Mouse (Mus musculus) embryonic facial prominence, embryonic 11.5 days (tissue): ENCODE data around the gene Ddx19a. TPM values are rescaled to one million over a fixed set of nuclear protein-coding genes. Genes with fewer than 3 reads are reported as not detected.

ENCODE experiments used
- ATAC-seq: fragments of 200-750 bp; cut with Nextera tagmentation; replicated peaks from 2 replicates; pipeline ENCODE4 v1.8.0; 2017; ENCODE audit warnings: low read depth; ENCODE audit not compliant: insufficient number of reproducible peaks, low FRiP score, low TSS enrichment
- DNase-seq: peaks from one replicate; pipeline ENCODE4 v3.0.0-alpha.2; 2015; ENCODE audit warnings: low spot score
- H3K27ac ChIP-seq: fragments of 300-500 bp; sonication (generic); replicated peaks from 2 replicates; pipeline ENCODE4 v1.5.1; 2014; ENCODE audit warnings: mild to moderate bottlenecking, low read depth, low read length, control low read depth
- H3K27me3 ChIP-seq: fragments of 300-500 bp; sonication (generic); 2 replicates; pipeline ENCODE4 v1.6.1; 2014; ENCODE audit warnings: mild to moderate bottlenecking, low read length, moderate library complexity, mixed read lengths; ENCODE audit not compliant: control insufficient read depth, insufficient read depth
- H3K36me3 ChIP-seq: fragments of 300-500 bp; sonication (generic); replicated peaks from 2 replicates; pipeline ENCODE4 v1.6.1; 2014; ENCODE audit warnings: low read depth, mild to moderate bottlenecking, low read length, moderate library complexity, mixed read lengths; ENCODE audit not compliant: control insufficient read depth, insufficient read depth
- H3K4me1 ChIP-seq: fragments of 300-500 bp; sonication (generic); 2 replicates; pipeline ENCODE4 v1.6.1; 2014; ENCODE audit warnings: low read length, mixed read lengths; ENCODE audit not compliant: control insufficient read depth, insufficient read depth
- H3K4me2 ChIP-seq: fragments of 300-500 bp; sonication (generic); 2 replicates; pipeline ENCODE4 v1.6.1; 2014; ENCODE audit warnings: low read depth, mild to moderate bottlenecking, control low read depth, low read length, moderate library complexity
- H3K4me3 ChIP-seq: fragments of 300-500 bp; sonication (generic); 2 replicates; pipeline ENCODE4 v1.5.1; 2014; ENCODE audit warnings: low read depth, low read length, control low read depth
- H3K9ac ChIP-seq: fragments of 300-500 bp; sonication (generic); replicated peaks from 2 replicates; pipeline ENCODE4 v1.6.1; 2014; ENCODE audit warnings: mild to moderate bottlenecking, control low read depth, low read length
- H3K9me3 ChIP-seq: fragments of 300-500 bp; sonication (generic); replicated peaks from 2 replicates; pipeline ENCODE4 v1.6.1; 2016; ENCODE audit warnings: mild to moderate bottlenecking, low read length, inconsistent platforms, mixed read lengths; ENCODE audit not compliant: control insufficient read depth
- WGBS: fragments of 180-500 bp; shearing (Covaris S2); extraction: QIAGEN DNeasy Blood & Tissue Kit; methylation state at CpG from one replicate; pipeline ENCODE4 v1.1.7; 2014; 5-methylcytosine and 5-hydroxymethylcytosine counted together
- polyA plus RNA-seq: library from polyadenylated mRNA; unstranded; fragments of >200 nt; fragmentation: Nextera tagmentation; extraction: Ambion mirVana; gene quantifications from 2 replicates; pipeline ENCODE4 v1.2.1, GENCODE M21; 2014

The Ddx19a gene
- 30.9 and 32.6 TPM in 2 replicates for polyA plus RNA-seq

GRCm38 (mm10) chr8:110997547-110998531, at the start of gene Ddx19a:
TSS of gene Ddx19a (minus strand) at chr8:110997800.
- Histone ChIP-seq H3K9ac (peak within 1 kb of the TSS; percentile 75), H3K27me3 (no peaks in the 10 kb centered on the region), H3K4me2 (peak within 1 kb of the TSS; percentile 64), H3K27ac (peak within 1 kb of the TSS; percentile 48; the same call in 1 of the 2 replicates), H3K36me3 (no peaks in the 10 kb centered on the region), H3K9me3 (no peaks in the 10 kb centered on the region), H3K4me1 (no peaks in the 10 kb centered on the region; the same call in 1 of the 2 replicates), H3K4me3 (peak within 1 kb of the TSS; percentile 64)
- DNase-seq, result peak; percentile 93
- peak; percentile 87 for ATAC-seq
- WGBS, result 3% methylated on average over 58 of the region's 58 CpGs

- Histone ChIP-seq H3K36me3 (peaks cover 40% of the 10 kb centered on the region), H3K4me2 (no peak overlapping the region), H3K4me3 (no peak overlapping the region), H3K9me3 (no peaks in the 10 kb centered on the region), H3K27ac (no peak overlapping the region), H3K9ac (no peak overlapping the region), H3K4me1 (no peaks in the 10 kb centered on the region), H3K27me3 (no peaks in the 10 kb centered on the region)
- DNase-seq (no peak), ATAC-seq (no peak)
- 45% methylated on average over 2 of the region's 2 CpGs for WGBS
These were observed 46.6 kb upstream of the Ddx19a start for GRCm38 (mm10) chr8:111044003-111044734.

DNA sequence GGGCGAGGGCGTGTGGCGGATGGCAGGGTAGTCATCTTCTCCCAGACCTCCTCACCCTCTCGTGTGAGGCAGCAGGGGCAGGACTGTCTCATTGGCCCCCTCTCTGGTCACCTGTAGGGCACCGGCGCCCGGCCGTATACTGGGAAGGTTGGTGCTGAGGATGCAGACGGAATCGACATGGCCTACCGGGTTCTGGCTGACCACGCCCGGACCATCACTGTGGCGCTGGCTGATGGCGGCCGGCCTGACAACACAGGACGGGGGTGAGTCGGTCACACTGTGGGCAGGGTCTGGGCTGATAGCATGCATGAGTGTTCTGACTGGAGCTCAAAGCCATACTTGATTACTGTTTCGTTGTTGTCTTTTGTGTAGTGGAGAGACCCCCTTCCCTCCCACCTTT, 44.9 kb upstream of the Ddx19a start:
- Histone ChIP-seq H3K9me3 (no peaks in the 10 kb centered on the region), H3K9ac (no peak overlapping the region), H3K4me1 (no peaks in the 10 kb centered on the region), H3K27me3 (no peaks in the 10 kb centered on the region), H3K4me3 (no peak overlapping the region), H3K27ac (no peak overlapping the region), H3K36me3 (peaks cover 30% of the 10 kb centered on the region), H3K4me2 (no peak overlapping the region)
- ATAC-seq (no peak), DNase-seq (no peak)
- WGBS, result 96% methylated on average over 19 of the region's 19 CpGs

GRCm38 (mm10) chr8:111036591-111036990, 39.0 kb upstream of the Ddx19a start:
- Histone ChIP-seq H3K4me3 (no peak overlapping the region), H3K9ac (no peak overlapping the region), H3K27ac (no peak overlapping the region), H3K4me2 (no peak overlapping the region), H3K9me3 (no peaks in the 10 kb centered on the region), H3K4me1 (no peaks in the 10 kb centered on the region; the same call in 1 of the 2 replicates), H3K36me3 (peaks cover 8% of the 10 kb centered on the region), H3K27me3 (no peaks in the 10 kb centered on the region)
- DNase-seq (no peak), ATAC-seq (no peak)
- WGBS, result 94% methylated on average over 15 of the region's 15 CpGs

DNA sequence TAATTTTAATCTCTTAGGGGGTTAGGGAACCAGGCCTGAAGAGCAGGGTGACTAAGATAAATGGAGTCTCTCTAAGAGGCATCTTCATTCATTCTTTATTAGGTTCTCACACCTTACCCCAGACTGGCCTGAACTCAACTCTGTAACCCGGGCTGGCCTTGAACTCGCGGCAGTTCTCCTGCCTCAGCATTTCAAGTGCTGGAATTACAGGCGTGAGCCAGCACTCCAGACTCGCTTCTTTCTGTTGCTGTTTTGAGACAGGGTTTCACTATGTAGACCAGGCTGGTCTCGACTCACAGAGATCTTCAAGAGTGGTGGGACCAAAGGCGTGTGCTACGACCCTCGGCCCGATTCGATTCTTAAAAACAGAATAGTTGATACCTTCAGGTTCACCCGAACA, 36.7 kb upstream of the Ddx19a start:
- peak; percentile 20; the same call in 1 of the 2 replicates for ATAC-seq

GRCm38 (mm10) chr8:111033482-111034215, 36.0 kb upstream of the Ddx19a start:
- Histone ChIP-seq H3K27me3 (no peaks in the 10 kb centered on the region), H3K4me3 (peak overlapping the region; percentile 77), H3K4me1 (no peaks in the 10 kb centered on the region; the same call in 1 of the 2 replicates), H3K36me3 (peaks cover 2% of the 10 kb centered on the region), H3K4me2 (peak overlapping the region; percentile 62), H3K27ac (peak overlapping the region; percentile 31; the same call in 1 of the 2 replicates), H3K9me3 (no peaks in the 10 kb centered on the region), H3K9ac (peak overlapping the region; percentile 74)
- DNase-seq, result peak; percentile 100
- WGBS, result 5% methylated on average over 37 of the region's 37 CpGs
- ATAC-seq, result peak; percentile 99

More for the DNA sequence above, 36.7 kb upstream of the Ddx19a start:
- H3K27me3 ChIP-seq, result no peaks in the 10 kb centered on the region
- peaks cover 2% of the 10 kb centered on the region for H3K36me3 ChIP-seq
- H3K27ac ChIP-seq, result peak overlapping the region; percentile 31; the same call in 1 of the 2 replicates
- peak overlapping the region; percentile 62 for H3K4me2 ChIP-seq
- peak; percentile 50 for DNase-seq
- H3K4me1 ChIP-seq, result no peaks in the 10 kb centered on the region; the same call in 1 of the 2 replicates
- no peaks in the 10 kb centered on the region for H3K9me3 ChIP-seq
- peak overlapping the region; percentile 77 for H3K4me3 ChIP-seq
- WGBS, result 22% methylated on average over 12 of the region's 12 CpGs
- H3K9ac ChIP-seq, result peak overlapping the region; percentile 74

DNA sequence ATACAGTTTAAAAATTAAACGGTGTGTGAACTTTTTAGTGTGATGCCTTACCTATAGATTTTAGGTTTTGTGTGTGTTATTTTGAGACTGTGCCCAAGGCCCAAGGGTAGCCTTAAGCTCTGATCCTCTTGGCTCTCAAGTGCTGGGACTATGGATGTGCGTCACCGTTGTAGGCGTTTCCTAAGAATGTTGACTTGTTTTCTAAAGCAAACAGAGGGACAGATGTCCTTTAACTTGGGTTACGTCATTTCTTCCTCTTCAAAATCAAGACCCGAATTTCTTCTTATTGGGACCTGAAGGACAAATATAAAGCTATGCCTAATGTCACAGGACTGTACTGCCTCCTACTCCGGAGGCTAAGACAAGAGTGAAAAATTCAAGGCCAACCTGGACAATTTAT, 35.3 kb upstream of the Ddx19a start, which contains the start of gene Aars:
Gene Aars, plus strand, starts transcription at position 229 of the 400 bp plus-strand sequence.
- H3K27me3 ChIP-seq, result no peaks in the 10 kb centered on the region
- DNase-seq (no peak), ATAC-seq (no peak)
- H3K4me1 ChIP-seq, result no peaks in the 10 kb centered on the region; the same call in 1 of the 2 replicates
- peak within 1 kb of the TSS; percentile 74 for H3K9ac ChIP-seq
- 94% methylated on average over 7 of the region's 7 CpGs for WGBS
- H3K9me3 ChIP-seq, result no peaks in the 10 kb centered on the region
- peaks cover 2% of the 10 kb centered on the region for H3K36me3 ChIP-seq
- peak within 1 kb of the TSS; percentile 31; the same call in 1 of the 2 replicates for H3K27ac ChIP-seq
- H3K4me2 ChIP-seq, result peak within 1 kb of the TSS; percentile 62
- peak within 1 kb of the TSS; percentile 77 for H3K4me3 ChIP-seq
